Mouse (Mus musculus): Measurements from ENCODE around the gene Tmem110. TPM values are rescaled to one million over a fixed set of nuclear protein-coding genes. Genes with fewer than 3 reads are reported as not detected.
A peak's percentile ranks its signal among the peaks of the same experiment; 100 is the strongest.

Gene Tmem110
- polyA plus RNA-seq, 1 experiment from 2014 or later, result 23.4 TPM

- Histone ChIP-seq H3K27ac (no peak overlapping the region), H3K27me3 (ENCODE audit: insufficient read depth, low read length) (no peaks in the 10 kb centered on the region), H3K4me1 (replicated peaks; ENCODE audit: insufficient read depth, low read length) (peaks cover 8% of the 10 kb centered on the region; the same call in 1 of the 2 replicates), H3K4me2 (ENCODE audit: low read length) (no peak overlapping the region), H3K9ac (ENCODE audit: low read depth, low read length) (no peak overlapping the region), H3K4me3 (replicated peaks; ENCODE audit: low read depth, low read length) (no peak overlapping the region), H3K36me3 (ENCODE audit: insufficient read depth, low read length) (no peaks in the 10 kb centered on the region), H3K9me3 (replicated peaks; ENCODE audit: low read length) (no peaks in the 10 kb centered on the region)
- 67% methylated on average over 11 of the region's 11 CpGs for WGBS
- ATAC-seq (replicated peaks; ENCODE audit: low FRiP score, low read depth) (no peak), DNase-seq (ENCODE audit: low spot score) (peak; percentile 47)
- no peak for TF ChIP-seq CTCF (IDR thresholded peaks at IDR 0.05; ENCODE audit: low read depth)
Observed at GRCm38 (mm10) chr14:30828635-30829460, 3.5 kb downstream of the Tmem110 start.

DNA sequence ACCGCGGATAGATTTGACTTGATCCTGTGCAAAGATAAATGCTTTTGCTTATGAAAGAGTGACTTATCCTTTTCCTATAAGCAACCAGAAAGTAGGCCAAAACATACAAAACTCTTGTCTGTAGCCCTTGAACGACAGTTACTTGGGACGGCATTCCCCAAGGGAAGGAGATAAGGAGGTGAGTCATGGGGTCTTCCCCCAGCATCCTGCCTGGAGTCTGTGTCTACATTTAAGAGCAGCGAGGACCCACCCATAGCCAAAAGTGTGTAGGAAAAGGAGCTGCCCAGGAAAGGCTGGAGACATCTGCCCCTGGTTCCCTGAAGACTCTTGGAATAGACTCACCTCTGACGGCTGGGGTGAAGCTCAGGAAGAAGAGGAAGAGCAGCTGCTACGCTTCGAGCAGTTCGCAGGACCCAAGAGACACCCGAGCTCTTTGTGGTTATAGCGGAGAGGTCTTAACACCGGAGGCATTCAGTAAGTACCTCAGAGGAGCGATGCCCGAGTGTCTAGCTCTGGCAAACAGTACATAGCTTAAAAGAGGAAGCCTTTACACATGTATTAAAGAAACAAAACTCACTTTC, 12.1 kb downstream of the Tmem110 start:
- WGBS, result 70% methylated on average over 14 of the region's 14 CpGs
- Histone ChIP-seq H3K9me3 (replicated peaks; ENCODE audit: low read length) (no peaks in the 10 kb centered on the region), H3K27ac (peak overlapping the region; percentile 13; the same call in 1 of the 2 replicates), H3K27me3 (ENCODE audit: insufficient read depth, low read length) (no peaks in the 10 kb centered on the region), H3K36me3 (ENCODE audit: insufficient read depth, low read length) (no peaks in the 10 kb centered on the region), H3K4me3 (replicated peaks; ENCODE audit: low read depth, low read length) (no peak overlapping the region), H3K4me1 (replicated peaks; ENCODE audit: insufficient read depth, low read length) (no peaks in the 10 kb centered on the region), H3K4me2 (ENCODE audit: low read length) (no peak overlapping the region), H3K9ac (ENCODE audit: low read depth, low read length) (no peak overlapping the region)
- ATAC-seq (replicated peaks; ENCODE audit: low FRiP score, low read depth), result no peak
- no peak for DNase-seq (ENCODE audit: low spot score)
- TF ChIP-seq CTCF (IDR thresholded peaks at IDR 0.05; ENCODE audit: low read depth), result no peak

DNA sequence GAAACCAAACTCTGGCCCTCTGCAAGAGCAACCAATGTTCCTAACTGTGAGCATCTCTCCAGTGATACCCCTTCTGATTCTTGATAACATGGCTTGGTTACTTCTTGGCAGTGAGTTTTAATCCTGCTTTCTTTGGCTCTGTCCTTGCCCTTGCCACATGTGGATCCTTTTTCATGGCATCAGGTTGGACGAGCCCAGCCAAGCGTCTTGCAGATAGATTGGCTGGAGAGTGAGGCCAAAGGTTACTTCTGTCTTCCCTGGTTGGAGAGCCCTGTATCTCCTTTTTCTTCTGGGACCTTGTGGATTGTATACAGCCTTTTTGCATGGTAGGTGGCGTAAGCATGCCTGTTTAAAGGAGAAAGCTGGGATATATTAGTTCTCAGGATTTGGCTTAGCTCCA, 18.3 kb downstream of the Tmem110 start:
- Histone ChIP-seq H3K9me3 (replicated peaks; ENCODE audit: low read length) (no peaks in the 10 kb centered on the region), H3K4me3 (replicated peaks; ENCODE audit: low read depth, low read length) (no peak overlapping the region), H3K9ac (ENCODE audit: low read depth, low read length) (no peak overlapping the region), H3K36me3 (ENCODE audit: insufficient read depth, low read length) (no peaks in the 10 kb centered on the region), H3K4me2 (ENCODE audit: low read length) (no peak overlapping the region), H3K27ac (no peak overlapping the region), H3K27me3 (ENCODE audit: insufficient read depth, low read length) (no peaks in the 10 kb centered on the region), H3K4me1 (replicated peaks; ENCODE audit: insufficient read depth, low read length) (no peaks in the 10 kb centered on the region)
- ATAC-seq (replicated peaks; ENCODE audit: low FRiP score, low read depth) (no peak), DNase-seq (ENCODE audit: low spot score) (no peak)
- 84% methylated on average over 3 of the region's 3 CpGs for WGBS
- TF ChIP-seq CTCF (IDR thresholded peaks at IDR 0.05; ENCODE audit: low read depth), result no peak

DNA sequence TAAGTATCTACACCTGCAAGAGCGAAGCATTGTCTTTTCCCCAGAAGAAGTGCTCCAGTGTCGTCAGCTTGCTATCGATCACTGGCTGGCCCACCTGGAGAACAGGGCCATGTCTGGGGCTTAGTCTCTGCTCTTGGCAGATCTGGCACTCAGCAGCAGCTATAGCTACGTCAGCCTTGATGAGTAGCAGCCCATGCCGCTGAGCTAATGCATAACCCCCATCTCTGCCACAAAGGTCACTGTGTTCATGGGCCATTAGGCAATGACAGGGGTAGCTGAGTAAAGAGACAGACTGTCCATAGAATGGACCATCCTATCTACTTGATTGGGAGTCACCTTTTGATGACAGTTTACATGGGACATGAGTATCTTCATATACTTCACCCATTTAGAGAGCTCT, 25.1 kb downstream of the Tmem110 start:
- Histone ChIP-seq H3K4me3 (replicated peaks; ENCODE audit: low read depth, low read length) (no peak overlapping the region), H3K4me1 (replicated peaks; ENCODE audit: insufficient read depth, low read length) (no peaks in the 10 kb centered on the region), H3K27me3 (ENCODE audit: insufficient read depth, low read length) (no peaks in the 10 kb centered on the region), H3K36me3 (ENCODE audit: insufficient read depth, low read length) (no peaks in the 10 kb centered on the region), H3K9me3 (replicated peaks; ENCODE audit: low read length) (no peaks in the 10 kb centered on the region), H3K9ac (ENCODE audit: low read depth, low read length) (no peak overlapping the region), H3K27ac (no peak overlapping the region), H3K4me2 (ENCODE audit: low read length) (no peak overlapping the region)
- no peak for DNase-seq (ENCODE audit: low spot score)
- ATAC-seq (replicated peaks; ENCODE audit: low FRiP score, low read depth), result no peak
- TF ChIP-seq CTCF (IDR thresholded peaks at IDR 0.05; ENCODE audit: low read depth), result no peak
- 80% methylated on average over 5 of the region's 5 CpGs for WGBS

DNA sequence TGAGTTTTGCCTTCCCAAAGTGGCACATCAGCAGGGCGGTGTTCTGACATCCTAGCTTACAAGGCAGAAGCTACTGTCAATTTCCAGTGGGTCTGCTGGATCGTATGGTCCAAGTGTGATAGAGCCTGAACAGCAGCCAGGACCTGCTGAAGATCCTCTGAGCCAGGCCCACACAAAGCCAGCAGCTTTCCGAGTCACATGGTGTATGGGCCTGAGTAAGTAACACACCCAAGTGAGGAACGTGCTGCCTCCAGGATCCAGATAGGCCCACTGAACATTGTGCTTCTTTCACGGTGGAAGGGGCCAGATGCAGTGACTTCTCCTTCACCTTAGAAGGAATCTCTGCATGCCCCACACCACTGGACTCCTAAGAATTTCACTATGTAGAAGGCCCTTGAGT, 26.9 kb downstream of the Tmem110 start:
- no peaks in the 10 kb centered on the region for H3K4me1 ChIP-seq (replicated peaks; ENCODE audit: insufficient read depth, low read length)
- no peak overlapping the region for H3K9ac ChIP-seq (ENCODE audit: low read depth, low read length)
- no peaks in the 10 kb centered on the region for H3K36me3 ChIP-seq (ENCODE audit: insufficient read depth, low read length)
- no peaks in the 10 kb centered on the region for H3K9me3 ChIP-seq (replicated peaks; ENCODE audit: low read length)
- H3K4me3 ChIP-seq (replicated peaks; ENCODE audit: low read depth, low read length), result no peak overlapping the region
- 93% methylated on average over 5 of the region's 5 CpGs for WGBS
- no peak for ATAC-seq (replicated peaks; ENCODE audit: low FRiP score, low read depth)
- H3K27ac ChIP-seq, result no peak overlapping the region
- no peak overlapping the region for H3K4me2 ChIP-seq (ENCODE audit: low read length)
- TF ChIP-seq CTCF (IDR thresholded peaks at IDR 0.05; ENCODE audit: low read depth), result no peak
- no peak for DNase-seq (ENCODE audit: low spot score)
- no peaks in the 10 kb centered on the region for H3K27me3 ChIP-seq (ENCODE audit: insufficient read depth, low read length)

- Histone ChIP-seq H3K27ac (no peak overlapping the region), H3K4me3 (replicated peaks; ENCODE audit: low read depth, low read length) (no peak overlapping the region), H3K4me1 (replicated peaks; ENCODE audit: insufficient read depth, low read length) (no peaks in the 10 kb centered on the region), H3K4me2 (ENCODE audit: low read length) (no peak overlapping the region), H3K9ac (ENCODE audit: low read depth, low read length) (no peak overlapping the region), H3K9me3 (replicated peaks; ENCODE audit: low read length) (no peaks in the 10 kb centered on the region), H3K27me3 (ENCODE audit: insufficient read depth, low read length) (no peaks in the 10 kb centered on the region), H3K36me3 (ENCODE audit: insufficient read depth, low read length) (no peaks in the 10 kb centered on the region)
- 87% methylated on average over 3 of the region's 3 CpGs for WGBS
- ATAC-seq (replicated peaks; ENCODE audit: low FRiP score, low read depth), result no peak
- DNase-seq (ENCODE audit: low spot score), result no peak
- TF ChIP-seq CTCF (IDR thresholded peaks at IDR 0.05; ENCODE audit: low read depth), result no peak
Observed at GRCm38 (mm10) chr14:30855316-30855715, 29.9 kb downstream of the Tmem110 start.
